Mouse (Mus musculus): Measurements from ENCODE around the gene Gm20425.

DNA sequence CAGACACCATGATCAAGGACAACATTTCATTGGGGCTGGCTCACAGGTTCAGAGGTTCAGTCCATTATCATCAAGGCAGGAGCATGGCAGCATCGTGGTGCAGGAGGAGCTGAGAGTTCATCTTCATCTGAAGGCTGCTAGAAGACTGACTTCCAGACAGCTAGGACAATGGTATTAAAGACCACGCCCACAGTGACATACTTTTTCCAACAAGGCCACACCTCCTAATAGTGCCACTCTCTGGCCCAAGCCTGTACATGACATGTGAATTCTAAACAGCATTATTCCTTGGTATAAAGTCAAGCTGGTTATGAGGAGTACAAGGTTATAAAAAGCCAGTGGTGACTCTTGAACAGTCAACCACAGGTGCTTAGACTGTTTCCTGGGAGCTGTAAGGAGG is 75.5 kb downstream of the Gm20425 start:
- no peak for TF ChIP-seq POLR2A (IDR thresholded peaks at IDR 0.05; ENCODE audit: borderline replicate concordance, extremely low read depth, low read depth, low read length)
- TF ChIP-seq CTCF (IDR thresholded peaks at IDR 0.05; ENCODE audit: insufficient read depth, low read length) = no peak
